Mouse (Mus musculus): ENCODE results near the gene Atp9a. TPM values are rescaled to one million over a fixed set of nuclear protein-coding genes. Genes with fewer than 3 reads are reported as not detected.

The Atp9a gene
- polyA plus RNA-seq, 1 experiment from 2014 or later: 155 TPM

DNA sequence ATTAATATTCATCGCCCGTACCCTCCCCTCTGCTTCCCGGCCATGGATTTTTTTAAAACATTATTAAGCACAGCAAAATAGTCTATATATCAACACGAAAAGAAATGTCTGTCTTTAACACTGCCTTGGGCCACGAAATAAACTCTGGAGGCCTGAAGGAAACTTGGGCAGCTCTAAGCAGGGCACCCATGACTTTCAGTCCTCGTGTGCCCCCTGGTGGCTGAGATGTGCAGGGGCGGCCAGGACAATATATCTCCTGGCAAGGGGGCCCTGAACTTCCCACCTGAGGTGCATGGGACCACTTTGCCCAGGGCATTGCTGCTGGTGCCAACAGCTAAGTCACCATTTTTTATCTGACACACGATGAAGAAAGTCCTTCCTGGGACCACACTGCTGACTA is 113.4 kb downstream of the Atp9a start:
- no peak overlapping the region for H3K4me3 ChIP-seq
- H3K9me3 ChIP-seq: no peaks in the 10 kb centered on the region
- peaks cover 22% of the 10 kb centered on the region for H3K4me1 ChIP-seq
- ATAC-seq (replicated peaks): peak; percentile 40
- H3K36me3 ChIP-seq (replicated peaks): 0 out of 2 replicates have a peak, but pooled peaks cover 3% of the 10 kb centered on the region
- no peak overlapping the region for H3K9ac ChIP-seq
- no peak overlapping the region for H3K27ac ChIP-seq
- H3K4me2 ChIP-seq: no peak overlapping the region
- no peaks in the 10 kb centered on the region for H3K27me3 ChIP-seq (replicated peaks)
- WGBS: 26% methylated on average over 8 of the region's 8 CpGs

- no peak overlapping the region for H3K4me2 ChIP-seq
- H3K27ac ChIP-seq: no peak overlapping the region
- ATAC-seq (replicated peaks): no peak
- no peaks in the 10 kb centered on the region for H3K9me3 ChIP-seq
- no peaks in the 10 kb centered on the region for H3K27me3 ChIP-seq (replicated peaks)
- H3K36me3 ChIP-seq (replicated peaks): no peaks in the 10 kb centered on the region
- H3K9ac ChIP-seq: no peak overlapping the region
- no peak overlapping the region for H3K4me3 ChIP-seq
- 63% methylated on average over 20 of the region's 20 CpGs for WGBS
- peaks cover 22% of the 10 kb centered on the region for H3K4me1 ChIP-seq
Measured at GRCm38 (mm10) chr2:168627829-168628770, 114.1 kb downstream of the Atp9a start.

DNA sequence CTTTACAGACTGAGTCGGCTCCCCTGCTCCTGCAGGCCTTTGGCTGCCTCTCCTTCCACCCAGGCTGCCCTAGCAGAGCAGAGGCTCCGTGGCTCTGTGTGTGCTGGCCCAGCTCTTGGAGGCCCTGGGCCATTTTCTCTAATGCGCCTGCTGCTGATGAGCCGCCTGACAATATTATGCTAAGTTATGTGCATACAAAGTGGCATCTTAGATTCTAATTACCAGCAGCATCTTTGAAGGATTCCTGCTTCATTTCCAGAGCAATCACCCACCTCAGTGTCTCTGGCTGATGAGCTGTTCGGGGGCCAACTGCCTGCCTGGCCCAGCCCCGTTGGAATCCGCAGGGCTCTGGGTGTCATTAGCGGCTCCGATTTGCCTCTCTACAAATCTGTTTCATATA is 115.8 kb downstream of the Atp9a start:
- peak; percentile 76 for ATAC-seq (replicated peaks)
- 0 out of 2 replicates have a peak overlapping the region, but pooled peaks have one; percentile 8 for H3K9ac ChIP-seq

DNA sequence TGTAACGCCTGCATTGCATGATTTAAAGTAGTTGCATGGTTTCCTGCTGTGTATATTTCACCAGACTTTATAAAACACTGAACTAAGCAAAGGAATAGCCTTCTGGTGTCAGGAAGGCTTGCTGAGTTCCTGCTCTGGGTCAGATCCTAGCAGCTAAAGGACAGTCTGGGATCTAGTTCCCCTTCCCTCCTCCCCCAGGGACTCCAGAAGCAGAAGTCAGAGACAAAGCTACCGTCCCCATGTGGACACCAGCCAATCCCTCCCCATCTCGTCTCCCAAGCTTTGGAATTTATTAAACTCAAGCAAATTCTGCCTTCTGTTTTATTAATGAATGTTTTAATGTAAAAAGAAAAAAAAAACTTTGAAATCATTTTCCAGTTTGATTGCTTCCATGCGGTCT is 117.1 kb downstream of the Atp9a start:
- no peak overlapping the region for H3K9ac ChIP-seq
- no peaks in the 10 kb centered on the region for H3K9me3 ChIP-seq
- no peak overlapping the region for H3K4me2 ChIP-seq
- no peak overlapping the region for H3K4me3 ChIP-seq
- peaks cover 22% of the 10 kb centered on the region for H3K4me1 ChIP-seq
- ATAC-seq (replicated peaks): no peak
- no peaks in the 10 kb centered on the region for H3K36me3 ChIP-seq (replicated peaks)
- 59% methylated on average over 4 of the region's 4 CpGs for WGBS
- H3K27me3 ChIP-seq (replicated peaks): no peaks in the 10 kb centered on the region
- peak overlapping the region; percentile 82 for H3K27ac ChIP-seq

More for the DNA sequence above, 115.8 kb downstream of the Atp9a start:
- Histone ChIP-seq H3K9me3 (no peaks in the 10 kb centered on the region), H3K36me3 (replicated peaks) (no peaks in the 10 kb centered on the region), H3K4me3 (no peak overlapping the region), H3K27ac (peak overlapping the region; percentile 82), H3K4me1 (peaks cover 22% of the 10 kb centered on the region), H3K4me2 (no peak overlapping the region), H3K27me3 (replicated peaks) (no peaks in the 10 kb centered on the region)
- 23% methylated on average over 9 of the region's 9 CpGs for WGBS

- Histone ChIP-seq H3K4me3 (no peak overlapping the region), H3K36me3 (replicated peaks) (no peaks in the 10 kb centered on the region), H3K27ac (no peak overlapping the region), H3K9ac (no peak overlapping the region), H3K4me1 (peaks cover 12% of the 10 kb centered on the region), H3K27me3 (replicated peaks) (no peaks in the 10 kb centered on the region), H3K9me3 (no peaks in the 10 kb centered on the region), H3K4me2 (no peak overlapping the region)
- no peak for ATAC-seq (replicated peaks)
- WGBS: 81% methylated on average over 11 of the region's 11 CpGs
Measured at GRCm38 (mm10) chr2:168621111-168621802, 121.0 kb downstream of the Atp9a start.

GRCm38 (mm10) chr2:168618205-168618717 is 123.9 kb downstream of the Atp9a start:
- Histone ChIP-seq H3K27ac (peak overlapping the region; percentile 22; the same call in 1 of the 2 replicates), H3K9me3 (no peaks in the 10 kb centered on the region), H3K4me1 (peaks cover 9% of the 10 kb centered on the region; the same call in 1 of the 2 replicates), H3K27me3 (replicated peaks) (no peaks in the 10 kb centered on the region), H3K4me3 (no peak overlapping the region), H3K9ac (no peak overlapping the region), H3K36me3 (replicated peaks) (no peaks in the 10 kb centered on the region), H3K4me2 (no peak overlapping the region)
- no peak for ATAC-seq (replicated peaks)
- WGBS: 72% methylated on average over 15 of the region's 15 CpGs

DNA sequence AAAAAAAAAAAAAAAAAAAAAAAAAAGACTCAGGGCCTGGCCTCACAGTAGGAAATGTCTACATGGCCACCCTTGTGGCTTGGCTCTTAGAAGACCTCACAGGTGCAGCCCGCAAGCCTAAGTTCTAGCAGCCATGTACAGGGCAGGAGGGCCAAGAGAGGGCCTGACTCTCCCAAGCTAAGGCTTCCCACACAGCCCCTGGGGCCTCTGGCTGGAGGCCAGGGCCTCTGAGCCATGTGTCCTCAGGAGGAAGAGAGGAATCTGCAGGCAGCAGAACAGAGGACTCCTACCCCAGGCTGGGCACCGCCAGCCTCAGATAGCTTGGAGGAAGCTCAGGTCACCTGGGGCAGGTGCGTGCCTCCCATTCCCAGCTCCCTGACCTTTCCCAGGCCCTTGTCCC is 127.0 kb downstream of the Atp9a start:
- no peak overlapping the region for H3K4me2 ChIP-seq
- H3K9ac ChIP-seq: no peak overlapping the region
- no peak for ATAC-seq (replicated peaks)
- WGBS: 91% methylated on average over 3 of the region's 3 CpGs
- H3K4me1 ChIP-seq: peaks cover 9% of the 10 kb centered on the region; the same call in 1 of the 2 replicates
- no peak overlapping the region for H3K27ac ChIP-seq
- H3K27me3 ChIP-seq (replicated peaks): no peaks in the 10 kb centered on the region
- H3K36me3 ChIP-seq (replicated peaks): no peaks in the 10 kb centered on the region
- no peak overlapping the region for H3K4me3 ChIP-seq
- H3K9me3 ChIP-seq: no peaks in the 10 kb centered on the region

- H3K27ac ChIP-seq: no peak overlapping the region
- no peaks in the 10 kb centered on the region for H3K36me3 ChIP-seq (replicated peaks)
- H3K9me3 ChIP-seq: no peaks in the 10 kb centered on the region
- no peaks in the 10 kb centered on the region for H3K27me3 ChIP-seq (replicated peaks)
- H3K9ac ChIP-seq: no peak overlapping the region
- no peak overlapping the region for H3K4me3 ChIP-seq
- 65% methylated on average over 18 of the region's 18 CpGs for WGBS
- H3K4me1 ChIP-seq: peaks cover 17% of the 10 kb centered on the region
- no peak overlapping the region for H3K4me2 ChIP-seq
- ATAC-seq (replicated peaks): no peak
Measured at GRCm38 (mm10) chr2:168614170-168614872, 127.9 kb downstream of the Atp9a start.

DNA sequence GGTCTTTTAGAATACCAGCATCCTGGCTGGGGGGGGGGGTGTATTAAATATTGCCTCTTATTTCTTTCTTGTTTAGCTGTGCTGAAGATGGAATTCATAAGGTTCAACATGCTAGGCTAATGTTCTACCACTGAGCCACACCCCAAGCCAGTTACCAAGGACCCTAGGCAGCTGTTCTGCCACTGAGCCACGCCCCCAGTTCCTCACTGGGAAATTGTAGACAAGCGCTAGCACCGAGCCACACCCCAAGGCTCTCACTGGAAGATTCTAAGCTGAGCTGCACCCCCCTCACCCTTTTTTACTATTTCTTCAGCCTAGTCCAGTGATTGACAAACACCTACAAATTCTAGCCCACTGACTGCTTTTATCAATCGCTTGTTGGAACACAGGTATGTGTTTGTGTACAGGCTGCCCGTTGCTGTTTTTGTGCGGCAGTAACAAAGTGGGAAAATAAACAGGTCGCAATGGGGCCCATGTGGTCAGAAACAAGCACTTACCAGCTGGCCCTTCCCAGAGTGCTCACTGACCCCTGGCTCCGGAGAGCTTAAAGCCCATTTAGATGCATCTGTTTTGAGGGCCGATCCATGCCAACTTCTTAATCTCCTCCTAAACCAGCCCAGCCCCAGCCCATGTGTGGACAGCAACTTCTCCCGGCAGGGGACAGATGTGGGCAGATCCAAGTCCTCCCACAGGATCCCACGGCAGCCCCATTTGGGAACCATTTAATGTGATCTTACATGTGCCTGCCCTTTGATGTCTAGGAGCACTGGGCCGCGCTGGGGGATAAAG is 128.9 kb downstream of the Atp9a start:
- no peak for ATAC-seq (replicated peaks)
- no peaks in the 10 kb centered on the region for H3K9me3 ChIP-seq
- H3K27ac ChIP-seq: no peak overlapping the region
- no peaks in the 10 kb centered on the region for H3K36me3 ChIP-seq (replicated peaks)
- H3K27me3 ChIP-seq (replicated peaks): no peaks in the 10 kb centered on the region
- H3K4me3 ChIP-seq: no peak overlapping the region
- no peak overlapping the region for H3K4me2 ChIP-seq
- 33% methylated on average over 13 of the region's 13 CpGs for WGBS
- H3K9ac ChIP-seq: no peak overlapping the region
- peaks cover 19% of the 10 kb centered on the region for H3K4me1 ChIP-seq

- Histone ChIP-seq H3K4me3 (no peak overlapping the region), H3K9me3 (no peaks in the 10 kb centered on the region), H3K27ac (no peak overlapping the region), H3K4me2 (no peak overlapping the region), H3K4me1 (peaks cover 15% of the 10 kb centered on the region), H3K27me3 (replicated peaks) (no peaks in the 10 kb centered on the region), H3K9ac (no peak overlapping the region), H3K36me3 (replicated peaks) (no peaks in the 10 kb centered on the region)
- ATAC-seq (replicated peaks): no peak
- WGBS: 83% methylated on average over 3 of the region's 3 CpGs
Measured at GRCm38 (mm10) chr2:168610941-168611340, 131.3 kb downstream of the Atp9a start.

DNA sequence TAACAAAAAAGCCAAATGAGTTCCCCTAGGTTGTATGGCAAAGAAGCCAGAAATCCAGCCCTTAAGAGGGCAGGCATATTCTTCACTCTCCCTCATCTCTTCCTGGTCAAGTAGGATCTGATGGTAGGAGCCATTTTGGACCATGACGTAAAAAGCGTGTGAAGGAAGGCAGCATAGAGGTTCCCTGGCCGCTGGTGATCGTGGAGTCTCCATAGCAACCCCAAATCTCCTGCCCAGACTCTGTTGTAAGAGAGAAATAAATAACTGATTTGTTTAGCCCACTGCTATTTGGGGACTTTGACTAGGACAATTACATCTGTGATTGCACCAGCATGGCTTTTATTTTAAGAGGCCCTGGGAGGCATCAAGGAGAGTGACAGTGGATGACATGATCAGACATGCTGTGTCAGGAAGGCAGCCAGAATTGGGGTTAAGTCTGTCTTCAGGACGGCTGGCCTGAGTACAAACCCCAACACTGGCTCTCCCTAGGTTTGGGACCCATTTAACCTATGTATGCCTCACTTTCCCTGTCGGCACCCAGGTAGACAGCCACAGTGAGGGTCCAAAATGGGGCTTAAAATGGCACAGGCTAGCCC is 132.5 kb downstream of the Atp9a start:
- Histone ChIP-seq H3K4me1 (peaks cover 11% of the 10 kb centered on the region), H3K4me2 (no peak overlapping the region), H3K4me3 (no peak overlapping the region), H3K36me3 (replicated peaks) (no peaks in the 10 kb centered on the region), H3K27me3 (replicated peaks) (no peaks in the 10 kb centered on the region), H3K9ac (no peak overlapping the region), H3K27ac (peak overlapping the region; percentile 18; the same call in 1 of the 2 replicates), H3K9me3 (no peaks in the 10 kb centered on the region)
- peak; percentile 48; the same call in 1 of the 2 replicates for ATAC-seq (replicated peaks)
- WGBS: 35% methylated on average over 6 of the region's 6 CpGs

Data from midbrain, embryonic 15.5 days (tissue).